Mouse (Mus musculus) liver, adult 2 months (tissue): ENCODE results near the gene Ccdc136.

Source experiments
- CTCF ChIP-seq: fragments of 200-500 bp; IDR thresholded peaks from 2 replicates; pipeline ENCODE4 v1.5.1; 2011; ENCODE audit warnings: low read depth, low read length, control low read depth
- POLR2A ChIP-seq: fragments of 200-500 bp; IDR thresholded peaks from 2 replicates; pipeline ENCODE4 v1.6.1; 2011; ENCODE audit warnings: low read length, control low read depth; ENCODE audit not compliant: insufficient read depth; ENCODE audit errors: extremely low read depth

GRCm38 (mm10) chr6:29436461-29436934, 40.4 kb downstream of the Ccdc136 start:
- TF ChIP-seq POLR2A, result no peak
- no peak for TF ChIP-seq CTCF
